Mouse (Mus musculus) hindlimb bud, embryonic 11.5 days (tissue): ENCODE results near the gene 2610528A11Rik.
A peak's percentile ranks its signal among the peaks of the same experiment; 100 is the strongest.

Experiments used
- DNase-seq: peaks from one replicate; pipeline ENCODE4 v3.0.0-alpha.2; 2012; ENCODE audit warnings: low read depth, low spot score; ENCODE audit errors: extremely low spot score

The 2610528A11Rik gene

DNA sequence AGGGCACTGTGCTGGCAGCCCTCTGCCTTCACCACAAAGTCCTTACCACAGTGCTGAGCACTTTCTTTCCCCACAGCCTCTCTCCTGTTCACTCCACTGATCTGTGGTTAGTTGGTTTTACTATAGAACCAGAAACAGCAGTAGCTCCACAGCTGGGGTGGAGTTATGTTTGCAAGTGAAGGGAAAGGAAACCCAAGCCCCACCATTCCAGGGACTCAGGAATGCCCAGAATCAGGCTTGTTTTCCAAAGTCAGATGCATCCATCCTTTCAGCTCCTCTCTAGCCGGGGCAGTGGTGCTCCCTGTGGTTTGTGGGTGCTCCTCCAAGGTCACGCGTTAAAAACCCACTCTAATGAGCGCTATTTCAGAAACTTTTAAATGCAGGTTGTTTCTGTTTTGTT is 18.3 kb downstream of the 2610528A11Rik start:
- DNase-seq: no peak

DNA sequence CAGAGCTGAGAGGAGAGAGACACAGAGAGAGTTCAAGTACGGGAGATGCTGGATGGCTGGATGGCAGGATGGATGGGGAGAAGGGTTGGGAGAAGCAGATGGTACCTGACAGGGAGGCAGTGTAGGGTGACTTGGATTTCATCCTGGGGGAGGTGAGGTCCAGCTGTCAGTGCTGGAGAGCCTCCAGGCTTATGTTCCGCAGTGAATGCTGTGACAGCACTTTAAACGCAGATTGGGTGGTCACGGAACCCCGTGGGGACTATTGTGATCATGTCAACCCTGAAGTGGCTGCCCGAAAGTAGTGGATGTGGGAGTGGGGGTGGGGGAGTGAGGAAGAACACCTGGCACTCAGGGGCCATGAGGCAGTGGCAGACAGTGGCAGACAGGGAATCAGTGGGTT is 19.4 kb downstream of the 2610528A11Rik start:
- DNase-seq: no peak

DNA sequence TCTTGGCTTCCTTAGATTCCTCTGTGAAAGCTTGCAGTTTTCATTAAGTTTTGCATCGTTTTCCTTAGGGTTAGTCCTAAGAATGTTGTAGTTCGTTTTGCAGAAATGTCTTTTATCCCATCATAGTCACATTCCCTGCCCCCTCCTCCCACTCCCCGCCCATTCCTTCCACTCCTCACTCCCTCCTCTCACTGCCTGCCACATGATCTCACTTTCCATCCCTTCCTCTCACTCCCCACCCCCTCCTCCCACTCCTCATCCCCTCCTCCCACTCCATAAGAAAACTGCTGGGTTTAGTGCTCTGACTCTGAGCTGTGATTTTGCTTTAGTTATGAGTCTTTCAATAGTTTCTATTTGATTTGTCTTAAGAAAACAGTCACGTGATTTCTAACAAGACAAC is 30.1 kb downstream of the 2610528A11Rik start:
- DNase-seq: no peak

DNA sequence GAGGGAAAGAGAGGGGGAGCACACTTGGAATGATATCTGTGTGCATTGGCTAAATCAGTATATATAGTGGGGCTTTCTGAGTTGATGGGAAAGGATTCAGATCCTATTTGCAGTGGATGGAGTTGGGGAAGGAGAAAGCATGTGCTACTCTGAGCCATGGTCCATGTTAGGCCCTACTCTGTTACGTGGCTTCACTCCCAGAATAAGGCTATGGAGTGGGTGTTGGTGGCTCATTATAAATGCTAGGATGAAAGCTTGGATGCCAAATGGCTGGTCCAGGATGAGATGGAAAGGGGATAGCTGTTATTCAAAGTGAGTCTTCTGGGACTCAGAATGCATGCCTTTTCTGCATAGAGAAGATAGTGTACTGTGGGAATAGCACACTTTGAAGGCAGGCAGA is 33.1 kb downstream of the 2610528A11Rik start:
- no peak for DNase-seq

DNA sequence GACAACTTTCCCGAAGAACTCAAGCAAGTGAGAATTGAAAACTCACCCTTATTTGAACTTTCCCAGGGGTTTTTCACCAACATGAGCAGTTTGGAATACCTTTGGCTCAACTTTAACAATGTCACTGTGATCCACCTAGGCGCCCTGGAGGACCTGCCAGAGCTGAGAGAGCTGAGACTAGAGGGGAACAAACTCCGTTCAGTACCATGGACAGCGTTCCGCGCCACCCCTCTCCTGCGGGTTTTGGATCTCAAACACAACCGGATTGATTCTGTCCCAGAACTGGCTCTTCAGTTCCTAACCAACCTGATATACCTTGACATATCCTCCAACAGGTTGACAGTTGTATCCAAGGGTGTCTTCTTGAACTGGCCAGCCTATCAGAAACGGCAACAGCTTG is 45.3 kb downstream of the 2610528A11Rik start:
- DNase-seq: peak; percentile 60

DNA sequence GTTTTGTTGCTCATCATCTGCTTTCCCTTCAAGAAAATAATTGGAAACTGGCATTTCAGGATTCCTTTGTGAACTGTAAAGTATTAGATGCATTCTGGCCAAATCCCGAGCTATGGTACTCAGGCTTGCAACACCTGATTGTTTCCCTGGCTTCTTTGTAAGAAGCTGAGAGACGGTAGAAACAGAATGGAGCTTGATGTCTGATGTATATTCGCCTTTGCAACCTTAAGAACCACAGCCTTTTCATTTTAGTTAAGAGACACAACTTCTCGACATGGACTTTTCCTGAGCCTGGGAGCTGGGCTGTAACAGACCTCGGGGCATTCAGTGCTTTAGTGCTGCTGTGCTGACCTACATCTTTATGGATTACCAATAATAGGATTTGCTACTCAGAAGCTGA is 46.2 kb downstream of the 2610528A11Rik start, which contains the start of gene Lrit2:
Gene Lrit2, plus strand, starts transcription at position 301 of the 400 bp plus-strand sequence.
- DNase-seq: no peak

DNA sequence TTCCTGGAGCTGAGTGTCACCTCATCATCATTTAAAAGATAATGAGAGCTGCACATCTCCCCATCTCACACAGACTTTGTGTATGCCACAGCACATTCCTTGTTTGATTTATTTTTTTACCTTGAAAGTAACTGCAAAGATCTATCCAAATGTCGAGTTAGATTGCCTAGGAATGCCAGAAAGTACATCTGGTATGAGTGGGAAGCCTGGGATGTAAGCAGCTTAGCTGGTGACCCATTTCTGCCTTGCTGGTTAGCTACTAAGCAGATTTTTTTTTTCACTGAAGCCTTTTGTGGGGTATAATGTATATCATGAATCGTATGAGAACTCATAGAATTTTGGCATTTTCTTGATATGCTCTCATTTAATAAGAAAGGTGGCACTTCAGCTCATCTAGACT is 47.2 kb downstream of the 2610528A11Rik start:
- no peak for DNase-seq

DNA sequence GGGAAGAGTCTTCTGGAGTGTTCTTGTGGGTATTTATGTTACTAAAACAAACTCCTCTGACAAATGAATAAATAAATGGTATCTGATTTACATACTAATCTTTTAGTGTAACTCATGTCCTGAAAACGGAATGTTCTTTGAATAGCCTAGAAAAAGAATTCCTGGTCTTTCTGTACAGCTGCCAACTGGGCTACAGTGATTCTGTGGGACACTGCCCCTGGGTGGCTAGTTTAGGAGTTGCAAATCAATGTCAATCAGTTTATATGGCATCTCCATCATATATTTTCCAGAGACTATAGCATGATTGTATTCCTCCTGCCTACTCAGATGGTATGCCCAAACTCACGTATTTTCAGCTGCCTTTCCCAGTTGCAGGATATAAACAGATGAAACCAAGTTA is 49.0 kb downstream of the 2610528A11Rik start:
- no peak for DNase-seq
